Mouse (Mus musculus) c-Kit-positive CD71-positive TER-119-negative erythroid progenitor cells, embryonic 14.5 days (primary cell): ENCODE measurements around the gene Slc6a17.

Experiments used
- DNase-seq: peaks from one replicate; pipeline ENCODE4 v3.0.0-alpha.2; 2013; ENCODE audit warnings: low read depth

The Slc6a17 gene

GRCm38 (mm10) chr3:107459773-107460431 is 57.9 kb downstream of the Slc6a17 start:
- DNase-seq, result no peak

- no peak for DNase-seq
These were observed 58.5 kb downstream of the Slc6a17 start, which contains the start of gene Kcnc4 for GRCm38 (mm10) chr3:107459196-107459772. Kcnc4 (minus strand) TSS chr3:107459552.

GRCm38 (mm10) chr3:107458528-107459195 is 59.2 kb downstream of the Slc6a17 start:
- DNase-seq, result no peak

GRCm38 (mm10) chr3:107458104-107458503 is 59.7 kb downstream of the Slc6a17 start:
- DNase-seq, result no peak

DNA sequence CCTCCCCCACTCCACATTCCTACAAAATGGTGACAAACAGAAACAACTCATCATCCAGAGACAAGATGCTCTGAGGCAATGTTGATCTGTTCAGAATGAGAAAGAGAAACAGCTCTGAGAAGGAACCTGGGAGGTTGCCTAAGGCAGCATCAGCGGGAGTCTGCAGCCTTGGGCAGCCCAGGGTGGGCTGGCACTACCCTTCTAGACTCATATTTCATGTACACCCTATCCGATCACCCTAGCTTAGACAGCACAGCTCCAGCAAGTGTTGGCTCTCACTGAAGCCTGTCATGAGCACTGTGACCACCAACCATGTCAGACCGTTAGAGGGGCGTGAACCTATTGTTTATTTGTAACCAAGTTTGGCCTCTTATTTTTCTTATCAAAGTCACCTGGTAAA is 63.5 kb downstream of the Slc6a17 start:
- no peak for DNase-seq

DNA sequence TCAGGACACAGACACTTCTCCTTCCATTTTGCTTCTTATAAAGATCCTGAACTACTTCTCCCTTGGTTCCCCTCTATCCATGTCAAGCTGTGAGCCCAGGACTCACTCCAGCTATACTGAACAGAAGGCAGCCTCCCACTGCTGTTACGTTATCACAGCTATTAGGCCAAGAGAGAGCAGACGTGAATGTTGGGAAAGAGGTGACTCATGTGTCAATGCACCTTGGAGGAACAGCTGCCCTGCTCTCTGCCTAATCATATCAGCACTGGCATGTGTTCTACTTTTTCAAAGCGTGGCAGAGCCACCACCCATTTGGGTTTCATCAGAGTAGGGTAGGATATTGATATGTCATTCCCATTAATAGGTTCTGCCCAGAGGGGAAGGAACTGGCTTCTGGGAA is 71.0 kb downstream of the Slc6a17 start:
- DNase-seq, result no peak

DNA sequence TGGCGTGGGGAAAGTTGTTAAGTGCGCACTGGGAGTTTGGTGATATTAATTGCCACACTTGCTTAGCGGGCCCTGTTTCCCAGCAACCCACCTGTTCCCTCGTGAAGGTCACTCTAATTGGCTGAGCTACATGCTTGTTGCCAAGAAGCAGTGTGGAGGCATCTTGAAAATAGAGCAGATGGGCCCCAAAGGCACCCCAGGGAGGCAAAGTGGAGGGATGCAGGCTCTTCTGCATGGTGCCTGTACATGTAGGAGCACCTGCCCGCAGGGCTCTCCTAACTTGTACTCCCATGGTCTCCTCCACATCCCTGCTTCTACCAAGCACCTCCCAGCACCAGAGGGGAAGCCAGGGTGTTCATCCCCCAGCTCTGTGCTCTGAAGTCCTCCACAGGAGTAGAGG is 74.0 kb downstream of the Slc6a17 start:
- DNase-seq, result no peak

GRCm38 (mm10) chr3:107442191-107442590 is 75.6 kb downstream of the Slc6a17 start:
- no peak for DNase-seq

DNA sequence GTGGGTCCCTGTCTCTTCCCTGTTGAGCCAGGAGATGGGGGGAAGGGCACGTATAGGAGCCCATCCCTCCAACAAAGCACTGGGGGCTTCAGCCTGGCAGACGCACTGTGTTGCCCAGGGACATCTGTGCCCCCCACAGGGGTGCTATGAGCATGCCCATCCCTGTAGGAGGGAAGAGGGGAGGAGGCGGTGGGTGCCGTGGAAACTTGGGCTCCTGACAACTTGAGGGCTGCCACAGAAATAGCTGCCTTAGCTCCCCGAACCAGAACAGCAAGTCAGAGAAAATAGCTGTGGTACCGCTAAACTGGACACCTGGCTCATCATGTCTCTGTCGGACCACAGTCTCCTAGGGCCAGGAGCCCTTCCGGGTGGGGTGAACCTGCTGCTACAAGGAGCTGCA is 76.5 kb downstream of the Slc6a17 start:
- no peak for DNase-seq

DNA sequence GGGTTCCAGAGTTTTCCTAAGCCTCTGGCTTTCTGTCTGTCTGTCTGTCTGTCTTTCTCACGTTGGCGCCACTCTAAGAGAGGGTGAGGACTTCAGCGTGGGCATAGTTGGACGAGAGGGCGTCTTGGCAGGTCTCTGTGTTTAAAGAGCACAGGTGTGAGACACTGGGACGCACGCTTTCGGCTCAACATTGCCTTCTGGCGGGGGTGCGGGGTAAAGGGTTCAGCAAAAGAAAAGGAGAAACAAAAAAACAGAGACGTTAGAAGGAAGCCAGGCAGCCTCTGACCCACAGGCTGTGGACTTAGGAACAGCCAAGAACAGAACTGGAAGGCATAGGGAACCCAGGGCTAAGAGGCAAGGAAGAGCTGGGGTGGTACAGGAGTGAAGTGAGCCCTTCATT is 78.5 kb downstream of the Slc6a17 start:
- no peak for DNase-seq

- DNase-seq, result no peak
These were observed 80.2 kb downstream of the Slc6a17 start for GRCm38 (mm10) chr3:107437666-107438065.

- DNase-seq, result no peak
These were observed 81.4 kb downstream of the Slc6a17 start for GRCm38 (mm10) chr3:107436434-107436833.

DNA sequence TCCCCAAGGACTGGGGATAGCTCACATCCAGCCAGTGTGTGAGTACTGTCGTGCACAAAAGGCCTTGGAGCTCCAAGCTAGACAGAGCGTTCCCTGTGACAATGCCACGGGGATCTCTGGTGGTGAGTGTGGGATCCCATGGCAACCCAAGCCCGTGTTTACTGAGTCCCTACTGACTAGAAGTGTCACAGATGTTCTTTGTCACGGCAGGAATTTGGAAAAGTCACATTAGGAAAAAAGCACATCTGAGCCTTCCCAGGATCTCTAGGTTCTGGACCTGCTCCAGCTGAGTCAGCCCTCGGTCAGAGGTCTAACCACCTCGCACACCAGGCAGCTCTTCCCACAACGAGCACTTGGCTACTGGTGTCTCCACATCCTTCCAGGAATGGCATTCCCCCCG is 84.2 kb downstream of the Slc6a17 start:
- no peak for DNase-seq

DNA sequence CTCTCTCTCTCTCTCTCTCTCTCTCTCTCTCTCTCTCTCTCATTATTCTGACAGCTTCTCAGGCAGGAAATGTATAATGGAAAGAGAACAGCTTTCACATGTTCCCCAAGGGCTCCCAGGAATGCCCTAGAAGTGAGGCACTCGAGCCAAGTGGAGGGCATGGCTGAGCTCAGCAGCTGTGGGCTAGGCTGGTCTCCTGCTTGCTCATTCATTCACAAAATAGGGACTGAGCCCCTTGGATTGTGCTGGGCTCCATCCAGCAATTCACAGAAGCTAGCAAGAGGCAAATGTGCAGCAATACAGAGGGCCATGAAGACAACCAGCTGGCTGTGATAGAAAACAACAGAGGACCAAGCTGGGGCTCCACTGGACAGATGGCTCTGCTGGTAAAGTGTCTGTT is 86.5 kb downstream of the Slc6a17 start:
- DNase-seq, result no peak

GRCm38 (mm10) chr3:107424258-107425041 is 93.4 kb downstream of the Slc6a17 start:
- no peak for DNase-seq

DNA sequence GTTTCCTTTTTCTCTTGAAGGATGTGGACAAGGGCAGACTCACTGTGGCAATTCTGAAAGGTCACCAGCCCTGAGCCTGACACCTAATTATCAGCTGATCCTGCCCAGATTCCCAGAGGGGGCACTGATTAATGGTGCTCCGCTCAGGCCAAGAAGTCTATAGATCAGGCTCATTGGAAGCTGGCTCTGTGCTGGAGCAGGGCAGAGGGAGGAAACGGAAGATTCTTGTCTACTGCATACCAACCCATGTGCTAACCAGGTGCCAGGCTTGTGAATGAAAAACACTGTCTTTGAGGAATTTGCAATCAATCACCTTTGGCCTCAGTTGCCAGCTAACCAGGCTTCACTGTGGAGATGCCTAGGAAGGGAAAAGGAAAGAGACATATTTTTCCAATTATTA is 97.7 kb downstream of the Slc6a17 start:
- DNase-seq, result no peak
